Mouse (Mus musculus): ENCODE results near the gene Mvk. TPM values are rescaled to one million over a fixed set of nuclear protein-coding genes. Genes with fewer than 3 reads are reported as not detected.

The Mvk gene
- polyA plus RNA-seq, 2 experiments: 48.8 to 57.0 TPM

DNA sequence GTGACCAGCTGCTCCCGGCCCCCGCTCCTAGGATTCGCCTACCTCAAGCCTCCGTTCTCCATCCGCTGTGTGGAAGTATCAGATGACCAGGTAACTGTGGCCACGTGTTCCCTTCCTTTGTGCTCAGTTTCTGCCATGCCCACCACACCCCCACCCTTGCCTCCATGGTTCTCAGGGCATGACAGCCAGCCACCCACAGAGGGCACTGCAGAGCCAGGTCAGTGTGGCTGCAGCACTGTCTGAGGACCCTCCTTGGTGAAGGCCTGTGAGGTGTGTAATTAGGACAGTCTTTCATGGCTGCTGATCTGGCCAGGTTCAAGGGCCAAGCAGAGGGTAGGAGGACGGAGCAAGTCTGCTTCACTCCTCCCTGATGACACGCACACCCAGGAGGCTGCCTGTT is 25.5 kb upstream of the Mvk start:
- Histone ChIP-seq H3K36me3 (ENCODE audit: control insufficient read depth, insufficient read depth, low read length) (peaks cover 74% of the 10 kb centered on the region), H3K9ac (ENCODE audit: low read depth, low read length, severe bottlenecking) (no peak overlapping the region), H3K4me3 (replicated peaks; ENCODE audit: low read length) (no peak overlapping the region), H3K27ac (replicated peaks; ENCODE audit: low read depth, low read length) (no peak overlapping the region), H3K27me3 (ENCODE audit: control insufficient read depth, insufficient read depth, low read length) (no peaks in the 10 kb centered on the region), H3K4me1 (ENCODE audit: control insufficient read depth, insufficient read depth, low read length) (no peaks in the 10 kb centered on the region), H3K9me3 (ENCODE audit: control insufficient read depth, low read length) (no peaks in the 10 kb centered on the region), H3K4me2 (replicated peaks; ENCODE audit: low read depth, low read length, severe bottlenecking) (no peak overlapping the region)
- no peak for ATAC-seq (ENCODE audit: low FRiP score, low read depth)
- no peak for TF ChIP-seq POLR2A (IDR thresholded peaks at IDR 0.05; ENCODE audit: borderline replicate concordance, extremely low read depth, insufficient read depth, insufficient read length)
- DNase-seq (ENCODE audit: low spot score): no peak
- WGBS: 90% methylated on average over 8 of the region's 8 CpGs

DNA sequence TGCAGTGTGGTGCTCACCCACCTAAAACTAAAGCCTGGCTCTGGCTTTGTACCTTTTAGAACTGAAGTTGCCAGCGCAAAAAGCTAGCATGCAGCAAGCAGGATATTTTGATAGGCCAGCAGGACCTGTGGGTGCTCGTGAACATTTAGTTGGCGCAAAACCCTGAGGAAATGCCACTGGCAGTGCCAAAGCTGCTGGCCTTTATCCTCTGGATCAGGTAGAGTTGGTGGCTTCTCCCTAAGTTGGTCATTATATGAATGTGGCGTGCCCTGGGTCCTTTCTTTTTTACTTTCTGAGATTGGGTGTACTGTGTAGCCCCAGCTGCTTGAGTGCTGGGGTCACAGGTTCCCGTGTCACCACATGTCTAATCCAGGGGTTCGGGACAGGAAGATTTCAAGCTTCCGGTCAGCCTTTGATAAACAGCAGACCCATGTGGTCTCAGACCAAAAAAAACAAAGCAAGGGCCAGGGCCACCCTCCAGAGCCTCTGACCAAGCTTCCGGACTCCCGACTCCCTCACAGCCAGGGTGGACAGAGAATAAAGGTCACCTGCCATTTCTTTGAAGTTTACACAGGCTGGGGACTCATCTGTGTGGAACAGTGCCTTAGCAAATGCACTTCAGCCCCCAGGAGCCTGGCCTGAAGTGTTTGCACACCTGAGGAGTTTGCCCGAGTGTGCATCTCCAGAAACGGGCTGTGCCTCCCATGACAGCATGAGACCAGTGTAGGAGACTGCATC is 22.3 kb upstream of the Mvk start:
- Histone ChIP-seq H3K4me1 (ENCODE audit: control insufficient read depth, insufficient read depth, low read length) (no peaks in the 10 kb centered on the region), H3K9me3 (ENCODE audit: control insufficient read depth, low read length) (no peaks in the 10 kb centered on the region), H3K27ac (replicated peaks; ENCODE audit: low read depth, low read length) (no peak overlapping the region), H3K4me3 (replicated peaks; ENCODE audit: low read length) (no peak overlapping the region), H3K4me2 (replicated peaks; ENCODE audit: low read depth, low read length, severe bottlenecking) (no peak overlapping the region), H3K27me3 (ENCODE audit: control insufficient read depth, insufficient read depth, low read length) (no peaks in the 10 kb centered on the region), H3K9ac (ENCODE audit: low read depth, low read length, severe bottlenecking) (no peak overlapping the region), H3K36me3 (ENCODE audit: control insufficient read depth, insufficient read depth, low read length) (peaks cover 43% of the 10 kb centered on the region)
- no peak for ATAC-seq (ENCODE audit: low FRiP score, low read depth)
- 69% methylated on average over 11 of the region's 11 CpGs for WGBS
- no peak for TF ChIP-seq POLR2A (IDR thresholded peaks at IDR 0.05; ENCODE audit: borderline replicate concordance, extremely low read depth, insufficient read depth, insufficient read length)
- DNase-seq (ENCODE audit: low spot score): no peak

GRCm38 (mm10) chr5:114422591-114422990 is 21.5 kb upstream of the Mvk start:
- Histone ChIP-seq H3K9me3 (ENCODE audit: control insufficient read depth, low read length) (no peaks in the 10 kb centered on the region), H3K27me3 (ENCODE audit: control insufficient read depth, insufficient read depth, low read length) (no peaks in the 10 kb centered on the region), H3K9ac (ENCODE audit: low read depth, low read length, severe bottlenecking) (no peak overlapping the region), H3K27ac (replicated peaks; ENCODE audit: low read depth, low read length) (no peak overlapping the region), H3K4me1 (ENCODE audit: control insufficient read depth, insufficient read depth, low read length) (no peaks in the 10 kb centered on the region), H3K4me2 (replicated peaks; ENCODE audit: low read depth, low read length, severe bottlenecking) (no peak overlapping the region), H3K4me3 (replicated peaks; ENCODE audit: low read length) (no peak overlapping the region), H3K36me3 (ENCODE audit: control insufficient read depth, insufficient read depth, low read length) (peaks cover 34% of the 10 kb centered on the region)
- WGBS: 46% methylated on average over 5 of the region's 5 CpGs
- ATAC-seq (ENCODE audit: low FRiP score, low read depth) (no peak), DNase-seq (ENCODE audit: low spot score) (no peak)
- no peak for TF ChIP-seq POLR2A (IDR thresholded peaks at IDR 0.05; ENCODE audit: borderline replicate concordance, extremely low read depth, insufficient read depth, insufficient read length)

DNA sequence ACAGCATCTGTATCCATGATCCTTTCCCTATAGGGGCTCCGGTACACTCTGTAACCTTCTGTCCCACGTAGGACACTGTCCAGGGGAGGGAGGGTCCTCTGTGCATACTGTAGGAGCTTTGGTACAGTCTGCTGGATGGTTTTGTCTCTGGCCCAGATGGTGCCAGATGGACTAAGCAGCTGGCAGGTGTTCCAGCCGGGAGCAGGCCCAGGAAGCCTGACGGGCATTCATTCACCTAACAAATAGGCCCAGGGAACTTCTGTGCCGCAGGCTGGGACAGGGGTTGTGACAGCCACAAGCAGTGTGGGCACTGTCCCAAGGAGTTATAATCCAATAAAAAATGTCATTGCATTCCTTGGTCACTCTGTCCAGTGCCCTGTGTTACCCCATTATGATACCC is 20.1 kb upstream of the Mvk start:
- no peak overlapping the region for H3K4me2 ChIP-seq (replicated peaks; ENCODE audit: low read depth, low read length, severe bottlenecking)
- TF ChIP-seq POLR2A (IDR thresholded peaks at IDR 0.05; ENCODE audit: borderline replicate concordance, extremely low read depth, insufficient read depth, insufficient read length): no peak
- 66% methylated on average over 5 of the region's 5 CpGs for WGBS
- H3K27ac ChIP-seq (replicated peaks; ENCODE audit: low read depth, low read length): no peak overlapping the region
- no peak overlapping the region for H3K4me3 ChIP-seq (replicated peaks; ENCODE audit: low read length)
- H3K27me3 ChIP-seq (ENCODE audit: control insufficient read depth, insufficient read depth, low read length): no peaks in the 10 kb centered on the region
- H3K9ac ChIP-seq (ENCODE audit: low read depth, low read length, severe bottlenecking): no peak overlapping the region
- DNase-seq (ENCODE audit: low spot score): no peak
- ATAC-seq (ENCODE audit: low FRiP score, low read depth): no peak
- H3K9me3 ChIP-seq (ENCODE audit: control insufficient read depth, low read length): no peaks in the 10 kb centered on the region
- peaks cover 20% of the 10 kb centered on the region for H3K36me3 ChIP-seq (ENCODE audit: control insufficient read depth, insufficient read depth, low read length)
- no peaks in the 10 kb centered on the region for H3K4me1 ChIP-seq (ENCODE audit: control insufficient read depth, insufficient read depth, low read length)

DNA sequence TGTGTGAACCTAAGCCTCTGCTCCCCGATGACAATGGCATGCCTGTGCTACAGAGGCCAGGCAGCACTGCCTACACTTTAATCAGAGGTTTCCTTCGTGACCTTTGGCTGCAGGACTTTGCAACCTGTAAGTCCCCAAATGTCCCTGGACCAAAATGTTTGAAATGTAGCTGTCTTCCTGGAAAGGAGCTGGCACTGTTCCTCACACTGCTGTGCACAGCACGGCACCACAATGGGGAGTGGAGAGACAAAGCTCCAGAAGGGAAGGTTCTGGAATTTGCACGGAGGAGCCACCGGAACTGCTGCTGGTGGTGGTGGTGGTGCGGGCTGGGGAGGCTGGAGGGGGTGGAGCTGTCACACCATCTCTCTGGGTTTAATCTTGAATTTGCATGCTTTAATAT is 17.3 kb upstream of the Mvk start:
- TF ChIP-seq POLR2A (IDR thresholded peaks at IDR 0.05; ENCODE audit: borderline replicate concordance, extremely low read depth, insufficient read depth, insufficient read length): no peak
- H3K36me3 ChIP-seq (ENCODE audit: control insufficient read depth, insufficient read depth, low read length): no peaks in the 10 kb centered on the region
- no peak for ATAC-seq (ENCODE audit: low FRiP score, low read depth)

More for the DNA sequence above, 17.3 kb upstream of the Mvk start:
- H3K9me3 ChIP-seq (ENCODE audit: control insufficient read depth, low read length): no peaks in the 10 kb centered on the region
- H3K27ac ChIP-seq (replicated peaks; ENCODE audit: low read depth, low read length): no peak overlapping the region
- no peak for DNase-seq (ENCODE audit: low spot score)
- H3K4me3 ChIP-seq (replicated peaks; ENCODE audit: low read length): no peak overlapping the region
- no peaks in the 10 kb centered on the region for H3K27me3 ChIP-seq (ENCODE audit: control insufficient read depth, insufficient read depth, low read length)
- WGBS: 76% methylated on average over 6 of the region's 6 CpGs
- no peak overlapping the region for H3K4me2 ChIP-seq (replicated peaks; ENCODE audit: low read depth, low read length, severe bottlenecking)
- no peaks in the 10 kb centered on the region for H3K4me1 ChIP-seq (ENCODE audit: control insufficient read depth, insufficient read depth, low read length)
- no peak overlapping the region for H3K9ac ChIP-seq (ENCODE audit: low read depth, low read length, severe bottlenecking)

Data from limb, embryonic 14.5 days (tissue).